Mouse (Mus musculus): Measurements from ENCODE around the gene Vcam1.
A peak's percentile ranks its signal among the peaks of the same experiment; 100 is the strongest.

Vcam1 gene

GRCm38 (mm10) chr3:116126508-116127190, 2.8 kb downstream of the Vcam1 start:
- DNase-seq (ENCODE audit: low spot score in 2 of 2) = no peak

DNA sequence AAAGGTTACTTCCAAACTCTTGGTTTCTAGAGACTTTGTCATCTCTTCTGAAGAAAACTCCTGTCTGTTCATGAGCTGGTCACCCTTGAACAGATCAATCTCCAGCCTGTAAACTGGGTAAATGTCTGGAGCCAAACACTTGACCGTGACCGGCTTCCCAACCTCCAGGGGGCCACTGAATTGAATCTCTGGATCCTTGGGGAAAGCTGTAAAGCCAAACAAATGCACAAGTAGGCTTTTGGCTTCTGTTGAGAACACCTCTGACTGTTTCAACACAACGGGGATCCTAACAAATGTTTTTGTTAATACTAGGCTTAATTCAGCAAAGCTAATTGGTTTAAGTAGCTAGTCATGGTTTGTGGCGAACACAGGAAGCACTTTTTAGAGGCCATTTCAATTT, 3.4 kb downstream of the Vcam1 start:
- no peak for DNase-seq (ENCODE audit: low spot score in 2 of 2)

DNA sequence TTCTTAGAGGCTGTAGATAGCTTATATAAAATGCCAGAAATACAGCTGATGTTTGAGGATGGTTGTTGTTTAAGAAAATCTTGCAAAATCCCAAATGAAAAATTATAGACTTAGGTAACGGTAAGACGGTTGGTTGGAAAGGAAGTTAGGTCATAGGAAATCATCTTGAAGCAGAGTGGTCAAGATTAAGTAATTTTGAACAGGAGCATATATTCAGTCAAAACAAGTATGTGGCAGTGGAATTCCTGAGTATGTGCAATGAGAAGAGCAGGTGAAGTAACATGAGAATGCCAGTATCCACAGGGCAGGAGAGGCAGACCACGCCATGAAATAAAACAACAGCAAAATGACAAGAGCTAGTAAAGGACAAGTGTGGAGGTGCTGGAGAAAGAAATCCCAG, 5.7 kb downstream of the Vcam1 start:
- DNase-seq (ENCODE audit: low spot score in 2 of 2) = no peak

DNA sequence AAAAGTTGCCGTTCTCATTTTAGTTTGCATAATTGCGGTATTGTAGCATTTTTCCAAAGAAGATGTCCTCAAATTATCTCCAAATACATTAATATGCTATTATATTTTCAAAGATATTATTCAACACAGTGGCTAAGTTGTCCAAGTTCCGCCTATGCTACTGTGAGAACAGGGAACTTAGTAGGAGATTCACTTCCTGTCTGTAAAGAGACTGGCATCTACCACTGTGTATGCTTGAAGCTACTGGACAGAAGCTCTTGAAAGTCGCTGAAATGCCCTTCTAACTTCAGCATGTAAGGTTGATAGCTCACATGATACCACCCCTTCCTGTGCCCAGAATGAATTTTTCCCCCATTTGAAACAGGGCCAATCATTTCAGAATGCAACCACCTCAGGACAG, 6.8 kb downstream of the Vcam1 start:
- DNase-seq (ENCODE audit: low spot score in 2 of 2) = no peak

GRCm38 (mm10) chr3:116121026-116121425, 8.5 kb downstream of the Vcam1 start:
- no peak for DNase-seq (ENCODE audit: low spot score in 2 of 2)

GRCm38 (mm10) chr3:116120391-116120790, 9.1 kb downstream of the Vcam1 start:
- no peak for DNase-seq (ENCODE audit: low spot score in 2 of 2)

DNA sequence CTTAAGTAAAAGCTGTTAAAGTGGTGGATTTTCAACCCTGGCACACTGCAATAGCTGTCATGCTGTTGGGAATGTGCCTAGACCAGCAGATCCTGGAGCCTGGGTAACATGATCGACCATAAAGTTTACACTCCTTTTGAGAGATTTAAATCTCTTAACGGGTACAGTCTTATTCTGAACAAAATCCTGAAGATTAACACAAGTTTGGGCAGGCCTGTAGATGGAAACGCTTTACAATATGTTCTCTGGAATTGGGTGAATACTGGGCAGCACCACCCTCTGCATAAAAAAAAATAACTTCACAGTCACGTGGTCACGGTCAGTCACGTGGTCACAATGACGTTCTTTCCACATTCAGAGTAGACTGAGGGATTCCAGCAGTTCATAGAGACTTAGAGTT, 10.3 kb downstream of the Vcam1 start:
- DNase-seq (ENCODE audit: low spot score in 2 of 2) = no peak

- no peak for DNase-seq (ENCODE audit: low spot score in 2 of 2)
These were observed 12.4 kb downstream of the Vcam1 start for GRCm38 (mm10) chr3:116117046-116117445.

- DNase-seq (ENCODE audit: low spot score in 2 of 2) = peak; percentile 69 to 70
These were observed 15.0 kb downstream of the Vcam1 start for GRCm38 (mm10) chr3:116114249-116115188.

- no peak for DNase-seq (ENCODE audit: low spot score in 2 of 2)
These were observed 15.8 kb downstream of the Vcam1 start for GRCm38 (mm10) chr3:116113443-116114241.

DNA sequence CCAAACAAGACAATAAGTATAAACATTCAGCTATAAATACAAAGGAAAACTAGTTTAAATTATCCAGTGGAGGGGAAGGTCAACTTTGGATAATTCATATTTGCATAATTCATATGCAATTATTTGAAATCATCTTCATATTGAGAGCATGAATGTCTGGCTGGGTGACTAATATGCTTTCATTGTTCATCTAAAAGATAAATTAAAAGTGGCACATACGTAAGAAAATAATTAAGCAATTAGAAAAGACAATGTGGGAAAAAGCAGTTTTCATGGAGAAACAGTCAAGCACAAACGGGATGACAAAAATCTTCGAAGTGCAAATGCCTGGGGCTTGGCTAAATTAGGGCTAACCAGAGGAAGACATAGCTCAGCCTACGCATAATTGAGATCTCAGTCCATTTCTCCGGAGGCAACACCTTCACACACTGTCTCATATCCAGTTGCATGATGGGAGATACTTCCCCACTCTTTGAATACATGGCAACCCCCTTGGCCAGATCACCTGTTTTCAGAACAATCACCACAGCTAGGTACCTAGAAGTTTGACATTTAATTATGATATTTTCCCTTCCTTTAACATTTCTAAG, 16.6 kb downstream of the Vcam1 start:
- DNase-seq (ENCODE audit: low spot score in 2 of 2) = no peak

DNA sequence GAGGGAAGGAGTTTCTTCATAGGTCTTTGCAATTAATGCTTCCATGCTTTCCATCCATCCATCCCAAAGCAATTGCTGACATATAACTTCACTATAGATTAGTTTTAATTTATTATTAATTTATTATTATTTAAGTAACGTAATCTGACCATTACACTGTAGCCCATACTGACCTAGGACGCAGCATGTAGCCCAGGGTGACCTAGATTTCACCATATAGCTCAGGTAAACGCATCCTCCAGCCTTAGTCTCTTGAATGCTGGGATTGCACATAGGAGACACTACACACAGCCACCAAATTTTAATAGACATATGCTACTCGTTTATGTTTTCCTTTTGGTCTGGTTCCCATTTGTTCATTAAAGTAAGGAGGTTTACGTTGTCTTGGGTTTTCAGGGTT, 23.8 kb downstream of the Vcam1 start:
- DNase-seq (ENCODE audit: low spot score in 2 of 2) = no peak

- peak in 1 of 2 experiments; percentile 31 for DNase-seq (ENCODE audit: low spot score in 2 of 2)
These were observed 24.4 kb downstream of the Vcam1 start for GRCm38 (mm10) chr3:116104866-116105647.

GRCm38 (mm10) chr3:116104270-116104669, 25.2 kb downstream of the Vcam1 start:
- no peak for DNase-seq (ENCODE audit: low spot score in 2 of 2)

- no peak for DNase-seq (ENCODE audit: low spot score in 2 of 2)
These were observed 28.6 kb downstream of the Vcam1 start for GRCm38 (mm10) chr3:116100850-116101249.

- peak in 1 of 2 experiments; percentile 40 for DNase-seq (ENCODE audit: low spot score in 2 of 2)
These were observed 33.6 kb downstream of the Vcam1 start for GRCm38 (mm10) chr3:116095934-116096333.

- DNase-seq (ENCODE audit: low spot score in 2 of 2) = no peak
These were observed 34.2 kb downstream of the Vcam1 start for GRCm38 (mm10) chr3:116095312-116095711.

GRCm38 (mm10) chr3:116094886-116095285, 34.6 kb downstream of the Vcam1 start:
- no peak for DNase-seq (ENCODE audit: low spot score in 2 of 2)

DNA sequence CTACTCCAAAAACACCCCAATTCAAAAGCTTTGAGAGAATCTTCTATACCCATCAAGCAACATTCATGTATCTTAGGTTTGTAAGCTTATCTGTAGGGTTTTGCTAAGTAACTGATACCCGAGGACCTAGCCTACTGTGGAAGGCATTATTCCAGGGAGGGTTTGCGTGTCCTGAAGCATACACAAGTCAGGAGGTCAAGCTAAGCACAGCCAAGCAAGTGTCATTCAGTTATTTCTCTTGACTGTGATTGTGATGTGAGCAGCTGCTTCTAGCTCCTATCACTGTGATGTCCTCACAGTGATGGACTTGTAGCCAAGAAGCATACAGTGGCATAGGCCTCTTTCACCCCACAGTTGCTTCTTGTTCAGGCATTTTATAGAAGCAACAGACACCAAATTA, 35.2 kb downstream of the Vcam1 start:
- no peak for DNase-seq (ENCODE audit: low spot score in 2 of 2)

DNA sequence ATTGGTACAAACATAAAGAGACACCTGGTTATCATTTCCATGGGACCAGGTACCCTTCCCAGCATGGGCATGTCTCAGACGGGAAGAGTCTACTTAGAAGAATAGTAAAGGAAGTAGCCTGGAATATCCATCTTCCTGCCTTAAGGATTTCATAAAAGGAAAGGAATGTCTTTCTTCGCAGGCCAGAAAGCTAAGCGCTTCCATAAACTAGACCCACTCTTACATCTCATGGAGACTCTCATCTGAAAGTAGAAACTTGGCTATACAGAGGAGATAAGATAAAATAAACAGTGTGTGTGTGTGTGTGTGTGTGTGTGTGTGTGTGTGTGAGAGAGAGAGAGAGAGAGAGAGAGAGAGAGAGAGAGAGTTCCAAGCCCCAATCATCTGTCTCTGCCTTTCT, 36.9 kb downstream of the Vcam1 start:
- no peak for DNase-seq (ENCODE audit: low spot score in 2 of 2)

DNA sequence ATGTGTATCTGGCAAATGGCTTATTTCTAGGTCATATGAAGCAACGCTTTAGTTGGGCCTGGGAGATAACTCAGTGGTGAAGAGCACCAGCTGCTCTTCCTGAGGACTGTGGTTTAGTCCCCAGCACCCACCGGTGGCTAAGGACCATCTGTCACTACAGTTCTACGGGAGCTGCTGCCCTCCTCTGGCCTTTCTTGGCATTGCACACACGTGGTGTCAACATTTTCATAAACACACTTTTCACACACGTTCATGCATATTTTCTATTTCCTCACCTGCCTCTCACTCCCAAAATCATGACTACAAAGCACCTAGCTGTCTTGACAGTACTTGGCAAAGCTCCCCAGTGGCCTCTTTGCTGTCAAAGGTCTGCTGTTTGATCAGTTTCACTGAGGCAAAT, 37.8 kb downstream of the Vcam1 start:
- DNase-seq (ENCODE audit: low spot score in 2 of 2) = no peak

Measured in heart, adult 9 months (tissue).